Mouse (Mus musculus) thymus, postnatal 10 days (tissue): ENCODE measurements around the gene Soat1.
"Not testable (repeated sequence)": the region's sequence is repeated elsewhere in the genome, so short reads cannot be mapped to it uniquely, and the experiment has no call there.

Experiments
- DNase-seq, 2 experiments: peaks; one replicate each; pipeline ENCODE4 v3.0.0; 2021; ENCODE audit warnings: low spot score in 2 of 2

The Soat1 gene

GRCm38 (mm10) chr1:156425746-156426145, 48.4 kb downstream of the Soat1 start:
- no peak for DNase-seq

GRCm38 (mm10) chr1:156424054-156424453, 50.1 kb downstream of the Soat1 start:
- DNase-seq: no peak

DNA sequence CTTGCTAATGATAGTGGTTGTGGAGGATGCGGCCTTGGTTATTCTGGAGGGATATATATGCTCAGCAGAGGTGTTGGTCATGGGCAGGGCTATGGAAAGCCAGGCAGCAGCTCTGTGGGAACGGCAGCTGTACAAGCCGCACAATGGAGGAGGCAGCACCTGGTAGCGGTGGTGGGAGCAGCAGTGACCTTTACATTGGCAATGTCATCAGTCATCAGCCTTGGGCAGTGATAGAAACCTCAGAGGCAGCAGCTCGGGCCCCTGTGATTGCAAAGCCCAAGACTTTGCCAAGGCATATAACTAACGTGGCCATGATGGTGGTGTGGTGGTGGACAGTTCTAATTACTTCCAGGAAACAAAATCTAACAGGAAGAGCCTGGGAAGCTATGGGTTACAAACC, 50.6 kb downstream of the Soat1 start:
- DNase-seq: no peak

GRCm38 (mm10) chr1:156422856-156423255, 51.3 kb downstream of the Soat1 start:
- no peak for DNase-seq

- peak; percentile 92 for DNase-seq
Observed at GRCm38 (mm10) chr1:156420671-156421297, 53.3 kb downstream of the Soat1 start, which contains the start of gene Axdnd1. Gene Axdnd1 (minus strand): TSS chr1:156421159.

- peak; percentile 52 to 77 for DNase-seq
Observed at GRCm38 (mm10) chr1:156418170-156418569, 56.0 kb downstream of the Soat1 start.

DNA sequence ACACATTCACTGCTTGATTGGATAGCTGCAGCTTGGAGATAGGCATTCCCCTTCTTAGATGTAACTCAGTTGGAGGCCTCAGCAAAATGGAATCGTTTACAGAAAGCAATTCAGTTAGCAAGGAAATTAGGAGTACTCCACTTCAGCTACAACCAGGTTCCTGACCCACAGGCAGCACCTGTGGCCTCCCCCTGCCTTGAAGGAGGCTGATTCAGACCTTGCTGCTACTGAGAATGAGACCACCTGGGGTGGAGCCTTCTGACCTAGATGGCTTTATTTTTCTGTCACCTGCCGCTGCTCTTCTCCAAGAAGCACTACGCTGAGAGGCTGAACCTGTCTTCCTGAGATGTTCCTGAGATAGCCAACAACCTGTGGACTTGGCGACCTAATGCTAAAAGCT, 65.6 kb downstream of the Soat1 start:
- peak; percentile 69 to 81 for DNase-seq

DNA sequence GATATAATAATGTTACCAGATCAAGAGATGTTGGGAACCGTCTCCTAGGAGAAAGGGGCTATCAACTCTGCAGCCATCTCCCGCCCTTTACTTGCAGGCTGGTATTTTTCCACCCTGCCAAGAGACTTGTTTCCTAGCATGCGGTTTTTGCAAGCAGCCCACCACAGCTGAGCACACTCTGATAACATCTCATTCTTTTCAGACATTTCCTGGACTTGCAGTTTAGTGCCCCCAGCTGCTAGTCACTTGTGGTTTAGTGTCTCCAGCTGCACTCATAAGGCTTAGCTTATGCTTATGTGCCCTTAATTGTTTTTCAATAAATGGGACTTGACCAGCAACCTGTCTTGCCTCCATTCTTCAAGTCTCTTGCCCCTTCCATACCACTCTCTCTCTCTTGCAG, 66.1 kb downstream of the Soat1 start:
- peak; percentile 72 to 79 for DNase-seq

DNA sequence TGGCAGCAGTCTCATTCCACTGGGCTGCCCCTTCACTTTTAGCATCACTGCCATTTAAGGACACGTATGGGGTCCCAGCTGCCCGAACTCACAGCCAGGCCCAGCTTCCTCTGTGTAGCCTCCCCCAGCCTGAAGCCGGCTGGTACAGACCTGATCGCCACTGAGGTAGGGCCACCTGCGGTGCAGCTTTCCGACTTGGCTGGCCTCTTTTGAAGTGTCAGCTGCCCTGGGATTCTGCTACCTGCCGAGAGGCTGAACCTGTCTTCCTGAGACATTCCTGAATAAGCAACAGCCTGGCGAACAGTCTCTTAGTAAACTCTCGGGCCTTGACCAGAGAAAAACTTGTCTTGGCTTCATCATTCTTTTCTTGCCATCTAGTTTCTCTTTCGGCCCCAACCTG, 70.9 kb downstream of the Soat1 start:
- DNase-seq: no peak

GRCm38 (mm10) chr1:156402491-156402890, 71.6 kb downstream of the Soat1 start:
- no peak for DNase-seq

- DNase-seq: not testable (repeated sequence)
Observed at GRCm38 (mm10) chr1:156400159-156400558, 74.0 kb downstream of the Soat1 start.

GRCm38 (mm10) chr1:156393148-156393547, 81.0 kb downstream of the Soat1 start:
- no peak for DNase-seq

GRCm38 (mm10) chr1:156386880-156387279, 87.3 kb downstream of the Soat1 start:
- no peak for DNase-seq

DNA sequence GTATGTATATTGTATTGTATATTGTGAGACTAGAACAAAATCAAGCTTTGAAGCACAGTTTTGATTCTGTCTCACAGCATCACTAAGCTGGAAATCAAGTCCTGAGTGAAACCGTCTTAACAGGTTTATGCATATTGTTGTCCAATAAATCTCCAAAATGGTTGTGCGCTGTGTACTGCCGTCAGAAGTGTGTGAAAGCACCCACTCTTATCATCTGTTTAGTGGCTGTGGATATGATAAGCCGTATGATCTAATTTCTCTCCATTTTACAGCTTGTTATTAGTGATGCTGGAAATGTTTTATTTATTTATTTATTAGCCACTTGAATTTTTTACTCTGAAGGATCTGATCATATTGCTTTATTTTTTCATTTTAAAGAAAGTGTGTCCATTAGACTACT, 87.9 kb downstream of the Soat1 start:
- no peak for DNase-seq

GRCm38 (mm10) chr1:156381217-156381616, 92.9 kb downstream of the Soat1 start:
- DNase-seq: peak in 1 of 2 experiments; percentile 2
